Mouse (Mus musculus) gastrocnemius, adult 2 months (tissue): Measurements from ENCODE around the gene Cebpz. TPM values are rescaled to one million over a fixed set of nuclear protein-coding genes. Genes with fewer than 3 reads are reported as not detected.

Source experiments
- DNase-seq: peaks from one replicate; pipeline ENCODE4 v3.0.0; 2022
- H3K27ac ChIP-seq: fragments of 200-600 bp; 2 replicates; pipeline ENCODE4 v1.8.1; 2022; ENCODE audit warnings: mild to moderate bottlenecking
- H3K4me3 ChIP-seq: fragments of 200-600 bp; 2 replicates; pipeline ENCODE4 v1.8.1; 2022; ENCODE audit warnings: mild to moderate bottlenecking, moderate library complexity
- CTCF ChIP-seq: fragments of 200-600 bp; IDR thresholded peaks from 2 replicates; pipeline ENCODE4 v1.8.1; 2022; ENCODE audit warnings: antibody characterized with exemption, mild to moderate bottlenecking, moderate library complexity
- intact Hi-C: fragments of 180-260 bp; cut with DNase I; formaldehyde crosslinking; loops from one replicate; pipeline ENCODE4 v1.15.1; 2025
- total RNA-seq, 2 experiments: library from RNA; stranded (reverse); gene quantifications; 2 replicates each; pipeline ENCODE4 v1.2.3; 2021

Cebpz gene
- total RNA-seq, 2 experiments from 2014 or later = 26.2 to 27.5 TPM

DNA sequence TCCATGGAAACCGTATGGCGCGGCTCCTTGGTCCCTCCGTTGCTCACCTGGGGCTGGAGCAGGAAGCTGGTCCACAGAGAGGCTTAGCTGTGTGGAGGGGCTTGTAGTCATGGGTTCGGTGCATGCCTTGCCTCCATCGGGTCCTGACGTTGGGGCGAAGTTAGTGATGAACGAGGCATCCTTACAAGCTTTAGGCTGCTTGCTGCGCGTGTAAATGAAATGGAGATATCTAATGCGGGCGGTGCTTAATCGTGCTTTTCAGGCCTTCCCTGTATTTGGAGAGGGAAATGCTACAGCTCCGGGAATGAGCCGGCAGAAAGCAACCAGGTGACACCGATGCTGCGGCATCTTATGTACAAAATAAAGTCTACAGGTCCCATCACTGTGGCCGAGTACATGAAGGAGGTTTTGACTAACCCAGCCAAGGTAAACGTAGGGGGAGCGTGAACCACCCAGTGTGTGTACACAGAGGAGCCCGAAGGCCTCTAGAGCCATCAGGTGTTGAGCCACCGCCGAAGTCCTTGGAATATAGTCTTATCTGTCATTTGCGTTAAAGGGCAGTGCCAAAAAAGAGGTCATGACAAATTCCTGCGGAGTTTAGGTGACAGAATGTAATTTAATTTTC is 475 bp upstream of the Cebpz start:
- Histone ChIP-seq H3K27ac (peak overlapping the region; percentile 89), H3K4me3 (peak overlapping the region; percentile 99)
- DNase-seq = peak; percentile 17
- intact Hi-C loops = loop anchor here (2.0 to 10.0 kb wide), 2 partner anchors 21 to 917 kb away; partner anchors contain the start of gene Cebpzos
- no peak for TF ChIP-seq CTCF

DNA sequence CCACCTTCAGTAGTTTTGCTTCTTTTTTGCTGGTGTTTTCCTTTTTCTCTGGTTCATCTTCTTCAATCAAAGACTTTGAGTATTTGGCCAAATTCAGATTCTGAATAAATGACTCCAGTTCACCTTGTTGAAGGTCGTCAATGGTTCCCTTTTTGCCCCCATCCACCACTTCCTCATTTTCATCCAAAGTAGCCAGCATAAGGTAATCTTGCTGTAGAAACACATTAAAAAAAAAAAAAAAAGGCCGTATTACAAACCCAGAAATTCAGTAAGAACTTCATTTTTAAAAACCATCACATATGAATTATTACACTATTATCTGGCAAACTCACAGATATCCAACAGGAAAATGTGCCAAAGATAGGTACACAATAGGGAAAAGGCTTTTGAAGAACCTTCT is 1.0 kb downstream of the Cebpz start:
- TF ChIP-seq CTCF = no peak
- Histone ChIP-seq H3K4me3 (peak overlapping the region; percentile 99), H3K27ac (no peak overlapping the region)
- DNase-seq = no peak
- intact Hi-C loops = loop anchor here (2.0 to 10.0 kb wide), 2 partner anchors 19 to 919 kb away; partner anchors contain the start of gene Cebpzos

DNA sequence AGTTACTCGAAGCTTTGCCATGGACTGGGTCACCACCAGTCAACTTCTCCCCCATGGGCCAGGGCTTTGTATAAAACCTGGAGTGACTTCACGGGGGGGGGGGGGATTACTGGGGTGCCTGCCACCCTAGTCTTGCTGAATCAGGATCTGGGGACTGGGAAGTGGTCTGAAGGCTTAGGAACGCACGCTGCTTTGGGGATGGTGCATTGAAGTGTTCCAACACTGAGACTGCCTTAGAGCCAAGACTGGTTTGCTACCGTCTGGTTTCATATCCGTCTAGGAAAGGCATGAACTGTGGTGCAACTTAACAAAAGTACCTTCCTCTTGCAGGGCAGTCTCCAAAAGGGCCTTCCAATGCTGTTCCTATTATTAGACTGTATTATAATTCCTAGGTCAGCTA is 19.2 kb downstream of the Cebpz start:
- peak overlapping the region; percentile 75 for H3K4me3 ChIP-seq

DNA sequence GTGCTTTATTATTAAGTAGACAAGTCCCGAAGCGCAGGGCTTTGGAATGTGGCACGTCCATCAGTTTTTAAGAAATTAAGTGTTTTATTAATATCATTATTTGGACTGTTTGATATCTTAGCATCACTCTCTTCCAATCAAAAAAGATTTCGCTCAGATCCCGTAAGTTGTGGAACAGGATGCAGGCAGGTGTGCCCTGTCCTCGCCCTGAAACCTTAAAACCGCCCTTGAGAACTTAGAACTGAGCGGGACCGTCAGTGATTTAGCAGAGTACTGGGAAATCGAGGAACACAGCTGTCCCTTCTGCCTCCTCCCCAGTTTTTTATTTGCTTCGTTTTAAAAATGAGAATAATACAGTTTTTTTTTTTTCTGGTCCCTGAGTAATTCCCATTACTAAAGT is 20.0 kb downstream of the Cebpz start:
- intact Hi-C loops = loop anchor here (2.0 to 5.0 kb wide), 2 partner anchors 20 to 80 kb away; partner anchors contain the start of genes Cebpz, Gpatch11, Heatr5b and Ndufaf7
- no peak for TF ChIP-seq CTCF
- peak overlapping the region; percentile 92 for H3K27ac ChIP-seq

More for the DNA sequence above, 19.2 kb downstream of the Cebpz start:
- no peak overlapping the region for H3K27ac ChIP-seq
- DNase-seq = no peak
- no peak for TF ChIP-seq CTCF
- intact Hi-C loops = loop anchor here (2.0 to 5.0 kb wide), 2 partner anchors 19 to 80 kb away; partner anchors contain the start of genes Cebpz, Gpatch11, Heatr5b and Ndufaf7

DNA sequence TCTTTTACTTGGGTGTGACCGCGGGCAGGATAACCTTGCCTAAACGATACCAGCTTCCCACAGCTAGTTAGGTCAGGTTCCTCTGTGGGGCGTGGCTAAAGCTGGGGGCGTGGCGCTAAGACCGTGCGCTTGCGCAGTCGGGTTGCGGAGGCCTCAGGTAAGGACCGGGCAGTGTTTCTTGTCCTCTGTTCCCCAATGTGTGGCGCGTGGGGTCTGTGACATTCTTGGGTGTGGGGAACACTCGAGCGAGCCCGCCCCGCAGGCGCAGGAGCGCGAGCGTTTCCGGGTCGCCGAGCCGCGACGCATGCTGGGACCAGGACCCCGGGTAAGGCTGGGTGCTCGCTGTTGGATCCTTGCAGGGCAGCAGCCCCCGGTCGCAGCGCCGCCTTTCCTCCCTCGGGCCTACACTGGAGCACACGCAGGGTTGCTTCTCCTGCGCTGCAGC is 20.5 kb downstream of the Cebpz start, which contains the start of gene Cebpzos:
Cebpzos (plus strand) TSS at position 132 of the 445 bp plus-strand sequence.
- peak within 1 kb of the TSS; percentile 75 for H3K4me3 ChIP-seq
- no peak for TF ChIP-seq CTCF
- peak; percentile 86 for DNase-seq
- peak within 1 kb of the TSS; percentile 92 for H3K27ac ChIP-seq
- intact Hi-C loops = loop anchor here (2.0 to 5.0 kb wide), 2 partner anchors 20 to 79 kb away; partner anchors contain the start of genes Cebpz, Gpatch11, Heatr5b and Ndufaf7

More for the DNA sequence above, 20.0 kb downstream of the Cebpz start:
- H3K4me3 ChIP-seq = peak overlapping the region; percentile 75
- DNase-seq = no peak

DNA sequence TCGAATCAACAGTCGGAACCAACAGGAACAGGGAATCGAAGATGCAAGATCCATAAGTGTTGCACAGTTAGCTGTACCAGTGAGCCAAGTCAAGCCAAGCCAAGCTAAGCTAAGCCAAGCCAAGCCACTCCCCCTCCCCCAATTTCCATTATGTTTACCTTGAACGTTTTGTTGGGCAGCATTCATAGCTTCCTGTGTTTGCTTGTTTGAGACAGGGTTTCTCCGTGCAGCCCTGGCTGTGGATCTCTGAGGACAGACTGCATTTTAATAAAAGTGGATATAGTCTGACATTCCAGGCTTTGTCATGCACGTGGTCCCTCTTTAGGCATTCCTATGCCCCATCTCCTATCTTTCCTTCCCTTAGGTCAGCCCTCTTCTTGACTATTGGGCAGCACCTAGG is 21.1 kb downstream of the Cebpz start:
- intact Hi-C loops = loop anchor here (2.0 to 5.0 kb wide), 2 partner anchors 21 to 78 kb away; partner anchors contain the start of genes Cebpz, Gpatch11, Heatr5b and Ndufaf7
- Histone ChIP-seq H3K27ac (peak overlapping the region; percentile 92), H3K4me3 (peak overlapping the region; percentile 75)
- DNase-seq = no peak
- TF ChIP-seq CTCF = no peak

DNA sequence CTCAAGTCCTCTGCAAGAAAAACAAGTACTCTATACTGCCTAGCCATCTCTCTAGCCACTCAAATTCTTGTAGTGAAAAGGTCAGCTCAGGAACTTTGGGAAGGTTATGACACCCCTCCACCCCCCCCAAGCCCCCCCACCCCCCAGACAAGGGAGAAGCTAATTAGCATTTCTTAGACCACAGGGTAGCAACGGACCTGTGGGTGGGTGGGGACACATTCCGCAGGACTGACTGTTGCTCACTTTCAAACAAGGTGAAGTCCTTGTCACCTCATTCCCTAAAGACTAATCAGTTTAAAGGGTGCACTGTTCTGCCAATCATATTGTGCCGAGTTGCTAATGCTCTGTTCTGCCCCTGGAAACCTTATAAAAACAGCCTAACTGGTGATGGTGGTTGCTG is 22.9 kb downstream of the Cebpz start:
- no peak overlapping the region for H3K27ac ChIP-seq
- no peak for TF ChIP-seq CTCF
- DNase-seq = no peak
- intact Hi-C loops = no loop called here
- no peak overlapping the region for H3K4me3 ChIP-seq

DNA sequence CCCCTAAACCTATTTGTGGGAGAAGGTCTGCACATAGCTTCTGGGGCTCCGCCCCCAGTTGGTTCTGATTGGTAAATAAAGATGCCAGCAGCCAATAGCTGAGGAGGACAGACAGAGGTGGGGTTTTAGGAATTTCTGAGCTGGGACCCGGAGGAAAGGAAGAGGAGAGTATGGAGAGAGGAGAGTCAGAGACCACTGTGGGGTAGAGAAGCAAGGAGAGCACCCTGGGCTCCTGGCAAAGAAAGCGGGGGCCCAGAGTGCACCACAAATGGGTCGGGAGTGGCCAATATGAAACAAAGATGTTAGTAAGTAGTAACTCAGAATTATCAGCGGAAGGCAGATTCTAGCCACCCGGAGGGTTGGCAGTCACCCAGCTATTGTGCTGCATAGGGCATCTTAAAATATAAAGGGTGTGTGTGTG is 24.0 kb downstream of the Cebpz start:
- Histone ChIP-seq H3K4me3 (peak overlapping the region; percentile 56), H3K27ac (no peak overlapping the region)
- no peak for TF ChIP-seq CTCF
- intact Hi-C loops = no loop called here
- DNase-seq = no peak

DNA sequence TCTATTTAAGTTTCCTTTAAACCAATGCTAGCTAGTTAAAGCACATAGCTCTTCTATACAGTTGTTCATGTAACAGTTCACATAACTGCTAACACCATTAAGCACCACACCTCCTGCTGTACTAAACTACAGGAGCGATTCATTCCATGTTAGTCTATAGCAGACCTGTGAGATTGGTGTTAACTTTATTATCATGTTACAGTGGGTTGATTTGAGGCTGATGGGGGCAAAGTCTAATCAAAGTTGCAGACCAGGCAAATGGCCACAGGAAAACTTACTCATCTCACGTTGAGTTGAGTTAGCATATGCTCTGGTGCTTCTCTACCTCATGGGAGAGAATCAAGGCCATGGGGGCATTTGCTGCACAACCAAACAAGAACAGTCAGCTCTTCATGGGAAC is 27.5 kb downstream of the Cebpz start:
- TF ChIP-seq CTCF = no peak
- H3K27ac ChIP-seq = no peak overlapping the region
- intact Hi-C loops = no loop called here
- H3K4me3 ChIP-seq = no peak overlapping the region
- DNase-seq = no peak

DNA sequence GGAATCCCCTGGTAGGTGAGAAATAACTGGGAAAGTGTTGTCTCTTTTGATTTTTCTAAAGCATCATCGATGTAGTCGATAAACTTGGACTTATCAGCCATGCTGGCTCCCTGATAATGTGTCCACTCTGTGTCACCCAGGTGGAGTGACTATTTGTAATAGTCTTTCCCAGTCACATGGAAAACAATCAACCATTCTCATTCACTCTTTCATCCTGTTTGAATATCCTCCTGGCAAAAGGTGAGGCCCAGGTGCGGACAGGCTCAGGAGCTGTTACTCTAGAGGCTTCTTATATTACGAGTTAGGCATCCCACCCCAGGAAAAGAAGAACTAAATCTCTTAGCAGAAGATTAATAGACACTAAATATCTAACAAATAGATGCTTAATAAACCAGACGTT is 30.0 kb downstream of the Cebpz start, which contains the start of gene Sult6b1:
Sult6b1 (minus strand) TSS at position 101 of the 400 bp plus-strand sequence.
- Histone ChIP-seq H3K27ac (no peak within 1 kb of the TSS), H3K4me3 (no peak within 1 kb of the TSS)
- intact Hi-C loops = no loop called here
- DNase-seq = no peak
- TF ChIP-seq CTCF = no peak

DNA sequence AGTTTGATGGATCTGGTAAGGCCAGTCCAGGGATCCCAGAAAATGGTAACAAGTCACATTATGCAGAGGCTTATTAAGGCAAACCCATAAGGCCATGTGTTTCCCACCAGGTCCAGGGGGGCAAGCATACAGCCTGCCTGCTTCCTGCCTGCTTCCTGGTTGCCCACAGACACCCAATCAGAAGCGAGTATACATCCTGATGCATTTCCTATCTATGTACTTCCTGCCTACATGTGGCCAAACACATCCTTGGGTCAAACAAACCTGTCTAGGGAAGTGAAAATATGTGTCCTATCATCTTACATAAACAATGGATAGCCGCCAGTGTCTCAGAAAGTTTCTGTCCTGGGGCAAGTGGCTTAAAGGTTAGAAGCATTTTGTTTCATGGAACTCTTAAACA is 33.7 kb downstream of the Cebpz start:
- DNase-seq = no peak
- no peak for TF ChIP-seq CTCF
- intact Hi-C loops = no loop called here

DNA sequence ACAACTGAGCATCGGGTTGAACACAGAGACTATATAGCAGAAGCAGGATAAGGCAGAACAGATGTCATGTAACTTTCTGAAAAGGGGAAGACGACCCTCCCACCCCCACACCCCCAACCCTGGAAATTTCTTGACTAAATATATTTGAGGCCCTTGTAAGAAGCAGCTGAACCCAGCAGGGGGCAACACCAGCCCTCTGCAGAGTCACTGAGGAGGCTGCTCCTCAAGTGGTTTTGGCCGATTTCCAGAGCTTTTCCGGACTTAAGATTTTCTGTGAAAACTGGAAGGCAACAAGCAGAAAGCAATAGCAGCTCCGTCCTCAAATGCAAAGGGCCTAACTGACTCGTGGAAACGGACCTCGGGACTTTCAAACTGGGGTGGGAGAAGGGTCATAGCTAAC is 41.5 kb downstream of the Cebpz start:
- TF ChIP-seq CTCF = peak; percentile 46
- no peak overlapping the region for H3K4me3 ChIP-seq
- peak; percentile 34 for DNase-seq
- H3K27ac ChIP-seq = no peak overlapping the region
- intact Hi-C loops = no loop called here

More for the DNA sequence above, 33.7 kb downstream of the Cebpz start:
- Histone ChIP-seq H3K27ac (no peak overlapping the region), H3K4me3 (no peak overlapping the region)

DNA sequence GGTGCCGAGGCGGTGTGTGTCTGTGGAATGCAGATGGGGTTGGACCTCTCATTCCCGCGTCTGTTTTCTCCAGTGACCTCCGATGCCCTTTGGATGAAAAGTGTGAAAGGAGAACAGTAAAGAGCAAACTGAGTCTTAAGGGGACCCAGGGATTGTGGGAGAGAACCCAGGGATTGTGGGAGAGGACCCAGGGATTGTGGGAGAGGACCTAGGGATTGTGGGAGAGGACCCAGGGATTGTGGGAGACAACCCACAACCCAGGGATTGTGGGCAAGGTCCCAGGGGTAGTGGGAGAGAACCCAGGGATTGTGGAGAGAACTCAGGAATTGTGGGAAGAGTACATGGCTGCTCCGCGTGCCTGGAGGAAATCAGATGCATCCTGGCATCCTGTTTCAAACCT is 41.9 kb downstream of the Cebpz start:
- intact Hi-C loops = no loop called here
- TF ChIP-seq CTCF = no peak
- H3K27ac ChIP-seq = no peak overlapping the region
- DNase-seq = no peak
- no peak overlapping the region for H3K4me3 ChIP-seq
